Mouse (Mus musculus): ENCODE results near the gene Noxo1. TPM values are rescaled to one million over a fixed set of nuclear protein-coding genes. Genes with fewer than 3 reads are reported as not detected.

The Noxo1 gene
- total and polyA plus RNA-seq, 2 experiments from 2014 or later: 0.56 to 2.2 TPM

DNA sequence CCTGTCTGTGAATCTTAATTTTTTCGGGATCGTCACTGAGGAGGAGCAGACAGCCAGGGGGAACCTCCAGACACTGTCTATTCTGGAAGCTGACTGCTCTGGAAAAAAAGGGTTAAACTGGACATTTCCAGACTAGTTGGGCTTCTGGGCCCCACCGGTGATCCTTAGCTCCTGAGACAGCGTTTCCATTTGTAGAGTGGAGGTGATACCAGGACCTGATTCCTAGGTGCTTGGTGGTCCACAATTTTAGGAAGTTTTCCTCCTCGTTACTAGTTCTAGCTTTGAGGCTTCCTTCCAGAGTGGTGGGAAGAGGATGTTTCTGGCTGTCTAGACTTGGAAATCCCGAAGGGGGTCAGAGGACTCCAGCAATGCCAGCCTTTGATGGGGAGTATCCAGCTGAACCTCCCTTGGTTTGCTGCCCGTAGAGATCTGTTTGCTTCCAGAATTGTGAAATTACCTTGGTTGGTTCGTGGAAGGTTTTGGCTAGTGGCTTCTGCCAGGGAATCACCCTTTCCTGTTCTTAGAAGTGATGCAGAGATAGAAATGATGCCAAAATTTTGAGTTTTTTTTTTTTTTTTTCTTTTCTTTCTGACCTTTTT lies 25.7 kb upstream of the Noxo1 start:
- Histone ChIP-seq H3K9me3 (replicated peaks; ENCODE audit: control insufficient read depth, low read length) (no peaks in the 10 kb centered on the region), H3K9ac (replicated peaks; ENCODE audit: low read depth, low read length) (peak overlapping the region; percentile 88), H3K4me3 (ENCODE audit: low read depth, low read length) (peak overlapping the region; percentile 81), H3K27me3 (ENCODE audit: control insufficient read depth, insufficient read depth, low read length) (no peaks in the 10 kb centered on the region), H3K27ac (ENCODE audit: low read depth) (peak overlapping the region; percentile 77), H3K36me3 (replicated peaks; ENCODE audit: control insufficient read depth, insufficient read depth, low read length) (no peaks in the 10 kb centered on the region), H3K4me2 (ENCODE audit: low read depth, low read length) (peak overlapping the region; percentile 92), H3K4me1 (ENCODE audit: control insufficient read depth, insufficient read depth) (peaks cover 29% of the 10 kb centered on the region)
- no peak for ATAC-seq (ENCODE audit: insufficient read depth, low read depth)
- WGBS: 10% methylated on average over 8 of the region's 8 CpGs
- TF ChIP-seq CTCF (IDR thresholded peaks at IDR 0.05; ENCODE audit: low read depth) (no peak), EP300 (IDR thresholded peaks at IDR 0.05; ENCODE audit: low read depth) (no peak)
- no peak for DNase-seq (ENCODE audit: low spot score)

- no peak overlapping the region for H3K9ac ChIP-seq (replicated peaks; ENCODE audit: low read depth, low read length)
- no peaks in the 10 kb centered on the region for H3K9me3 ChIP-seq (replicated peaks; ENCODE audit: control insufficient read depth, low read length)
These were observed 24.7 kb upstream of the Noxo1 start for GRCm38 (mm10) chr17:24671346-24671745.

GRCm38 (mm10) chr17:24672141-24672540 lies 23.9 kb upstream of the Noxo1 start:
- Histone ChIP-seq H3K36me3 (replicated peaks; ENCODE audit: control insufficient read depth, insufficient read depth, low read length) (peaks cover 8% of the 10 kb centered on the region), H3K9me3 (replicated peaks; ENCODE audit: control insufficient read depth, low read length) (no peaks in the 10 kb centered on the region), H3K4me2 (ENCODE audit: low read depth, low read length) (peak overlapping the region; percentile 32), H3K4me1 (ENCODE audit: control insufficient read depth, insufficient read depth) (peaks cover 32% of the 10 kb centered on the region), H3K27ac (ENCODE audit: low read depth) (peak overlapping the region; percentile 33; the same call in 1 of the 2 replicates), H3K9ac (replicated peaks; ENCODE audit: low read depth, low read length) (no peak overlapping the region), H3K4me3 (ENCODE audit: low read depth, low read length) (no peak overlapping the region), H3K27me3 (ENCODE audit: control insufficient read depth, insufficient read depth, low read length) (no peaks in the 10 kb centered on the region)
- ATAC-seq (ENCODE audit: insufficient read depth, low read depth) (no peak), DNase-seq (ENCODE audit: low spot score) (peak; percentile 40)
- WGBS: 31% methylated on average over 5 of the region's 5 CpGs
- no peak for TF ChIP-seq EP300 (IDR thresholded peaks at IDR 0.05; ENCODE audit: low read depth)
- TF ChIP-seq CTCF (IDR thresholded peaks at IDR 0.05; ENCODE audit: low read depth): no peak

More at GRCm38 (mm10) chr17:24671346-24671745, 24.7 kb upstream of the Noxo1 start:
- DNase-seq (ENCODE audit: low spot score) (no peak), ATAC-seq (ENCODE audit: insufficient read depth, low read depth) (no peak)
- no peak overlapping the region for H3K4me3 ChIP-seq (ENCODE audit: low read depth, low read length)
- 58% methylated on average over 5 of the region's 5 CpGs for WGBS
- H3K4me1 ChIP-seq (ENCODE audit: control insufficient read depth, insufficient read depth): peaks cover 32% of the 10 kb centered on the region
- H3K27me3 ChIP-seq (ENCODE audit: control insufficient read depth, insufficient read depth, low read length): no peaks in the 10 kb centered on the region
- no peak overlapping the region for H3K27ac ChIP-seq (ENCODE audit: low read depth)
- H3K36me3 ChIP-seq (replicated peaks; ENCODE audit: control insufficient read depth, insufficient read depth, low read length): no peaks in the 10 kb centered on the region
- peak overlapping the region; percentile 92; the same call in 1 of the 2 replicates for H3K4me2 ChIP-seq (ENCODE audit: low read depth, low read length)
- TF ChIP-seq CTCF (IDR thresholded peaks at IDR 0.05; ENCODE audit: low read depth) (no peak), EP300 (IDR thresholded peaks at IDR 0.05; ENCODE audit: low read depth) (no peak)

GRCm38 (mm10) chr17:24674277-24674676 lies 21.8 kb upstream of the Noxo1 start:
- DNase-seq (ENCODE audit: low spot score): no peak
- Histone ChIP-seq H3K36me3 (replicated peaks; ENCODE audit: control insufficient read depth, insufficient read depth, low read length) (peaks cover 29% of the 10 kb centered on the region), H3K4me2 (ENCODE audit: low read depth, low read length) (no peak overlapping the region), H3K9me3 (replicated peaks; ENCODE audit: control insufficient read depth, low read length) (no peaks in the 10 kb centered on the region), H3K27me3 (ENCODE audit: control insufficient read depth, insufficient read depth, low read length) (no peaks in the 10 kb centered on the region), H3K4me1 (ENCODE audit: control insufficient read depth, insufficient read depth) (peaks cover 29% of the 10 kb centered on the region), H3K4me3 (ENCODE audit: low read depth, low read length) (no peak overlapping the region), H3K9ac (replicated peaks; ENCODE audit: low read depth, low read length) (no peak overlapping the region), H3K27ac (ENCODE audit: low read depth) (no peak overlapping the region)
- no peak for ATAC-seq (ENCODE audit: insufficient read depth, low read depth)
- TF ChIP-seq EP300 (IDR thresholded peaks at IDR 0.05; ENCODE audit: low read depth): no peak
- no peak for TF ChIP-seq CTCF (IDR thresholded peaks at IDR 0.05; ENCODE audit: low read depth)
- WGBS: 47% methylated on average over 7 of the region's 7 CpGs

DNA sequence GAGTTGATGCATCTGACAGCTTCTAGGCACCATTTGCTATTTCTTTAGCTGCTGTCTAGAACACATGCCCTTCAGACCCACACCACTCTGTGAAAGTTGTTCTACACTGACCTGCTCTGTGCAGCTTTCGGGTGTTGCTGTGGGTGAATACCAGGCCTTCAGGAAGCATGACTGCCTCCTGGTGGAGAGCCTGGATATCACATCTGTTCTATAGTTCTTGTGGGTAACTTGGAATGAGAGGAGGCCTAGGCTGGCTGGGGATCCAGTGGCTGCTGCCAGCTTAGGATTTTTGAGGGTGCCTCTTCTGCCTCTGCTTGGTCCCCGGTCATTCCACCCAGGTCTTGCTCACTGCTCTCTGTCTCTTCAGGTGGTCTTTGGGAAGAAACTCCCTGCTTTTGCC lies 19.8 kb upstream of the Noxo1 start:
- Histone ChIP-seq H3K4me2 (ENCODE audit: low read depth, low read length) (no peak overlapping the region), H3K27ac (ENCODE audit: low read depth) (no peak overlapping the region), H3K9ac (replicated peaks; ENCODE audit: low read depth, low read length) (no peak overlapping the region), H3K9me3 (replicated peaks; ENCODE audit: control insufficient read depth, low read length) (no peaks in the 10 kb centered on the region), H3K27me3 (ENCODE audit: control insufficient read depth, insufficient read depth, low read length) (no peaks in the 10 kb centered on the region), H3K36me3 (replicated peaks; ENCODE audit: control insufficient read depth, insufficient read depth, low read length) (peaks cover 48% of the 10 kb centered on the region), H3K4me1 (ENCODE audit: control insufficient read depth, insufficient read depth) (peaks cover 17% of the 10 kb centered on the region), H3K4me3 (ENCODE audit: low read depth, low read length) (no peak overlapping the region)
- ATAC-seq (ENCODE audit: insufficient read depth, low read depth): peak; percentile 49; the same call in 1 of the 2 replicates
- TF ChIP-seq CTCF (IDR thresholded peaks at IDR 0.05; ENCODE audit: low read depth): peak; percentile 75
- TF ChIP-seq EP300 (IDR thresholded peaks at IDR 0.05; ENCODE audit: low read depth): no peak
- WGBS: 53% methylated on average over 2 of the region's 2 CpGs
- DNase-seq (ENCODE audit: low spot score): peak; percentile 43

DNA sequence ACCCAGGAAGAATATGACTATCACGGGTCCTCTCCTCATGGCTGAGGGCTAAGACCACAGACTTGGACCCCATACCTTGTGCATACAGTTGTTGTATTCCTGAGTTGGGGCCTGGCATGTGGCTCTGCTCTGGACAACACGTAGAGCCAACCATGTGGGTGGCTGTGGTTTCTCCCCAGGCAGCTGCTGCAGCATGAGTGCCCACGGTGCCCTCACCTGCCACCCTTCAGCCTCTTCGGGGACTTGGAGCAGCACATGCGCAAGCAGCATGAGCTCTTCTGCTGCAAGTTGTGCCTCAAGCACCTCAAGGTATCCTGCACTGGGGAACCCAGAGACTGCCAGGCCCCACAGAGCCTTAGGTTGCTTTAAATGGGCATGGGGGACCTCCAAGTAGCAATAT lies 19.2 kb upstream of the Noxo1 start:
- 91% methylated on average over 5 of the region's 5 CpGs for WGBS
- Histone ChIP-seq H3K9me3 (replicated peaks; ENCODE audit: control insufficient read depth, low read length) (no peaks in the 10 kb centered on the region), H3K4me3 (ENCODE audit: low read depth, low read length) (no peak overlapping the region), H3K4me2 (ENCODE audit: low read depth, low read length) (no peak overlapping the region), H3K9ac (replicated peaks; ENCODE audit: low read depth, low read length) (no peak overlapping the region), H3K4me1 (ENCODE audit: control insufficient read depth, insufficient read depth) (peaks cover 11% of the 10 kb centered on the region; the same call in 1 of the 2 replicates), H3K36me3 (replicated peaks; ENCODE audit: control insufficient read depth, insufficient read depth, low read length) (peaks cover 53% of the 10 kb centered on the region), H3K27ac (ENCODE audit: low read depth) (no peak overlapping the region), H3K27me3 (ENCODE audit: control insufficient read depth, insufficient read depth, low read length) (no peaks in the 10 kb centered on the region)
- DNase-seq (ENCODE audit: low spot score) (no peak), ATAC-seq (ENCODE audit: insufficient read depth, low read depth) (no peak)
- no peak for TF ChIP-seq CTCF (IDR thresholded peaks at IDR 0.05; ENCODE audit: low read depth)
- TF ChIP-seq EP300 (IDR thresholded peaks at IDR 0.05; ENCODE audit: low read depth): no peak
